Mouse (Mus musculus) liver, postnatal 0 days (tissue): ENCODE data around the gene Cd300ld4.

Experiments used
- CTCF ChIP-seq: sonication (generic); IDR thresholded peaks from 2 replicates; pipeline ENCODE4 v1.5.1; 2016; ENCODE audit warnings: antibody characterized with exemption, low read depth
- EP300 ChIP-seq: IDR thresholded peaks from 2 replicates; pipeline ENCODE4 v1.6.1; 2016; ENCODE audit warnings: antibody characterized with exemption, low read depth, mild to moderate bottlenecking

- TF ChIP-seq EP300 = no peak
- TF ChIP-seq CTCF = no peak
Observed at GRCm38 (mm10) chr11:114972726-114973125, 54.1 kb downstream of the Cd300ld4 start.
